Mouse (Mus musculus) stomach, embryonic 14.5 days (tissue): ENCODE measurements around the gene Lrp8. TPM values are rescaled to one million over a fixed set of nuclear protein-coding genes. Genes with fewer than 3 reads are reported as not detected.
A peak's percentile ranks its signal among the peaks of the same experiment; 100 is the strongest.

Experiments
- ATAC-seq: fragments of 200-750 bp; cut with Nextera tagmentation; 2 replicates; pipeline ENCODE4 v1.8.0; 2017; ENCODE audit warnings: low read depth, moderate TSS enrichment; ENCODE audit not compliant: insufficient number of reproducible peaks, insufficient read depth, low FRiP score
- H3K27ac ChIP-seq: fragments of 300-500 bp; sonication (generic); 2 replicates; pipeline ENCODE4 v1.5.1; 2014; ENCODE audit warnings: mild to moderate bottlenecking, low read length, moderate library complexity, mixed read lengths
- H3K27me3 ChIP-seq: fragments of 300-500 bp; sonication (generic); 2 replicates; pipeline ENCODE4 v1.6.1; 2014; ENCODE audit warnings: low read length, control low read depth, mixed read lengths; ENCODE audit not compliant: control insufficient read depth, insufficient read depth
- H3K36me3 ChIP-seq: fragments of 300-500 bp; sonication (generic); 2 replicates; pipeline ENCODE4 v1.6.1; 2014; ENCODE audit warnings: mild to moderate bottlenecking, control low read depth, low read length, moderate library complexity, mixed read lengths; ENCODE audit not compliant: control insufficient read depth, insufficient read depth
- H3K4me1 ChIP-seq: fragments of 300-500 bp; sonication (generic); 2 replicates; pipeline ENCODE4 v1.6.1; 2014; ENCODE audit warnings: low read length, control low read depth, mixed read lengths; ENCODE audit not compliant: control insufficient read depth, insufficient read depth
- H3K4me2 ChIP-seq: fragments of 300-500 bp; sonication (generic); replicated peaks from 2 replicates; pipeline ENCODE4 v1.6.1; 2014; ENCODE audit warnings: low read depth, low read length, control low read depth
- H3K4me3 ChIP-seq: fragments of 300-500 bp; sonication (generic); 2 replicates; pipeline ENCODE4 v1.5.1; 2014; ENCODE audit warnings: low read depth, low read length, control low read depth
- H3K9ac ChIP-seq: fragments of 300-500 bp; sonication (generic); replicated peaks from 2 replicates; pipeline ENCODE4 v1.6.1; 2014; ENCODE audit warnings: low read depth, mild to moderate bottlenecking, control low read depth, low read length, moderate library complexity, mixed read lengths
- H3K9me3 ChIP-seq: fragments of 300-500 bp; sonication (generic); 2 replicates; pipeline ENCODE4 v1.6.1; 2016; ENCODE audit warnings: low read depth, low read length, control low read depth; ENCODE audit not compliant: control insufficient read depth
- WGBS: fragments of 180-500 bp; shearing (Covaris S2); extraction: QIAGEN DNeasy Blood & Tissue Kit; methylation state at CpG from one replicate; pipeline ENCODE4 v1.1.7; 2014; 5-methylcytosine and 5-hydroxymethylcytosine counted together
- polyA plus RNA-seq: library from polyadenylated mRNA; unstranded; fragments of >200 nt; fragmentation: Nextera tagmentation; extraction: Ambion mirVana; gene quantifications from 2 replicates; pipeline ENCODE4 v1.2.1, GENCODE M21; 2014

The Lrp8 gene
- polyA plus RNA-seq, 1 experiment from 2014 or later, result 1.6 TPM

DNA sequence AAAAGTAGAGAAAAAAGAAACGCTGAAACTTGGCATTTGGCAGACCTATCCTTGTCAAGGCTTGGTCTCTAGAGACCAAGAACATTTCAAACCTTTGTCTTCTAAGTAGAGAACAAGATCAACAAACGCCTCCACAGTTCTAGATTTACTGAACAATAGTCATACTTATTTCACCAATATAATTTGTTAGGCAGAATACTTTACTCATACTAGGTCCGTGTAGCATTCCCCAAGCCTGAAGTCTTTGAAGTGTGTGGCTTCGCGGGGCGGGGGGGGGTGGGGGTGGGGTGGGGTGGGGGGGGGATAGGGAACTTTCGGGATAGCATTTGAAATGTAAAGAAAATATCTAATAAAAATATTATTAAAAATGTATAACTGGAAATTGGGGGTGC is 121.7 kb downstream of the Lrp8 start:
- H3K4me2 ChIP-seq, result peak overlapping the region; percentile 72
- no peaks in the 10 kb centered on the region for H3K27me3 ChIP-seq
- no peak; the same call in 1 of the 2 replicates for ATAC-seq
- no peaks in the 10 kb centered on the region for H3K36me3 ChIP-seq
- H3K9ac ChIP-seq, result peak overlapping the region; percentile 89; the same call in 1 of the 2 replicates
- H3K9me3 ChIP-seq, result no peaks in the 10 kb centered on the region
- no peak overlapping the region for H3K27ac ChIP-seq
- 54% methylated on average over 7 of the region's 7 CpGs for WGBS
- H3K4me3 ChIP-seq, result peak overlapping the region; percentile 87
- H3K4me1 ChIP-seq, result peaks cover 14% of the 10 kb centered on the region; the same call in 1 of the 2 replicates

Other genes starting within 250 kb of the Lrp8 start
- gene Dmrtb1, start 118.0 kb upstream of the Lrp8 start, polyA plus RNA-seq, result not detected in 2 replicates
- 194 and 195 TPM in 2 replicates for gene Magoh, start 77.5 kb downstream of the Lrp8 start, polyA plus RNA-seq
- gene 0610037L13Rik, start 87.6 kb downstream of the Lrp8 start, polyA plus RNA-seq, result 147 and 148 TPM in 2 replicates
- gene Cpt2, start 121.3 kb downstream of the Lrp8 start, polyA plus RNA-seq, result 44.2 and 48.3 TPM in 2 replicates
- gene Slc1a7, start 166.1 kb downstream of the Lrp8 start, polyA plus RNA-seq, result 0.41 TPM in 1 of 2 replicates, not detected in the other